8 mouse cellular contexts compared by ENCODE assay signal in the genomic region with DNA sequence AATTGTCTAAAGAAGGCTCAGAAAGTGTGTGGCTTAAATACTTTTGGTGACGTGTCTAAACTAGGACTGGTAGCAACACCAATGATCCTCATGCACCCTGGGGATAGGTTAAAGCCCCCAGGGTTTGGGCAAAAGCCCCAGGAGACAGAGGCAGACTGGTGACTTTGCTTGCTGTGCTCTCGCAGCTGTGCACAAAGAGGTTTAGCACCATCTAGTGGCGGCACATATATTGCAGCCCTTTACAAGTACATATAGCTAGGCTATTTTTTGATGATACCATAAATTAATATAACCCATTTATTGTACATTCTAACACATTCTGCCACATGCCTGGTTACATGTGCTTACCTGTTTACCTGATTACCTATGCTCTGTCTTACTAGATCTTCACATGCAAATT.
DNase-seq lines count a peak whose midpoint lies in the region; ATAC-seq and TF ChIP-seq lines count a peak whose summit lies in the region.

No protein-coding gene starts in this region.

- no peak for TF ChIP-seq EP300 in heart, postnatal 0 days (IDR thresholded peaks at IDR 0.05; ENCODE audit: low read depth)

- no peak for ATAC-seq in heart, postnatal 0 days (ENCODE audit: insufficient read depth, low read depth)

- H3K36me3 ChIP-seq in heart, postnatal 0 days (replicated peaks; ENCODE audit: control insufficient read depth, insufficient read depth, low read length), result no peaks in the 10 kb centered on the region

- no peaks in the 10 kb centered on the region for H3K27me3 ChIP-seq in heart, postnatal 0 days (ENCODE audit: control insufficient read depth, insufficient read depth, low read length)

- no peak overlapping the region for H3K4me3 ChIP-seq in heart, postnatal 0 days (ENCODE audit: low read depth, low read length)

- no peak overlapping the region for H3K9ac ChIP-seq in heart, postnatal 0 days (replicated peaks; ENCODE audit: low read depth, low read length)

- no peak overlapping the region for H3K27ac ChIP-seq in heart, postnatal 0 days (ENCODE audit: low read depth)

- DNase-seq in heart, postnatal 0 days (ENCODE audit: low spot score), result no peak
- DNase-seq in heart, adult 11 months, result no peak
- DNase-seq in MN1 (ENCODE audit: low spot score), result peak; percentile 16
- peak; percentile 31 to 39 for DNase-seq in cerebellum, postnatal 36 days
- DNase-seq in heart, postnatal 14 days, result peak; percentile 37 to 66
- DNase-seq in layer of hippocampus, adult 8-10 months (ENCODE audit: low spot score in 2 of 2), result peak; percentile 10 to 55
- peak; percentile 17 for DNase-seq in lung, postnatal 25 days (ENCODE audit: low spot score)
- DNase-seq in right cerebral cortex, postnatal 36 days (ENCODE audit: low spot score in 2 of 2), result peak; percentile 1 to 7

- no peaks in the 10 kb centered on the region for H3K9me3 ChIP-seq in heart, postnatal 0 days (replicated peaks; ENCODE audit: control insufficient read depth, low read length)

- intact Hi-C loops in heart, postnatal 14 days (cut with DNase I), result loop anchor here (5.0 to 10.0 kb wide), 2 partner anchors 559 to 1691 kb away; no protein-coding TSS in a partner anchor

- no peak overlapping the region for H3K4me2 ChIP-seq in heart, postnatal 0 days (ENCODE audit: low read depth, low read length)

- peak; percentile 72 for TF ChIP-seq CTCF in heart, postnatal 0 days (IDR thresholded peaks at IDR 0.05; ENCODE audit: low read depth)

- no peaks in the 10 kb centered on the region for H3K4me1 ChIP-seq in heart, postnatal 0 days (ENCODE audit: control insufficient read depth, insufficient read depth)

- 1% methylated on average over 3 of the region's 3 CpGs for WGBS in heart, postnatal 0 days

Comparison
In these comparisons a context has a peak if more than half of its experiments do, and no peak if none do; other contexts are left out.
1. DNase-seq: peak in MN1 (single experiment), cerebellum, postnatal 36 days (2 of 2), heart, postnatal 14 days (2 of 2), layer of hippocampus, adult 8-10 months (2 of 2), lung, postnatal 25 days (single experiment) and right cerebral cortex, postnatal 36 days (2 of 2); none in heart, postnatal 0 days (single experiment) and heart, adult 11 months (single experiment).